Mouse (Mus musculus): ENCODE measurements around the gene Pole3. TPM values are rescaled to one million over a fixed set of nuclear protein-coding genes. Genes with fewer than 3 reads are reported as not detected.

Pole3 gene
- total RNA-seq, 1 experiment: 32.1 TPM

DNA sequence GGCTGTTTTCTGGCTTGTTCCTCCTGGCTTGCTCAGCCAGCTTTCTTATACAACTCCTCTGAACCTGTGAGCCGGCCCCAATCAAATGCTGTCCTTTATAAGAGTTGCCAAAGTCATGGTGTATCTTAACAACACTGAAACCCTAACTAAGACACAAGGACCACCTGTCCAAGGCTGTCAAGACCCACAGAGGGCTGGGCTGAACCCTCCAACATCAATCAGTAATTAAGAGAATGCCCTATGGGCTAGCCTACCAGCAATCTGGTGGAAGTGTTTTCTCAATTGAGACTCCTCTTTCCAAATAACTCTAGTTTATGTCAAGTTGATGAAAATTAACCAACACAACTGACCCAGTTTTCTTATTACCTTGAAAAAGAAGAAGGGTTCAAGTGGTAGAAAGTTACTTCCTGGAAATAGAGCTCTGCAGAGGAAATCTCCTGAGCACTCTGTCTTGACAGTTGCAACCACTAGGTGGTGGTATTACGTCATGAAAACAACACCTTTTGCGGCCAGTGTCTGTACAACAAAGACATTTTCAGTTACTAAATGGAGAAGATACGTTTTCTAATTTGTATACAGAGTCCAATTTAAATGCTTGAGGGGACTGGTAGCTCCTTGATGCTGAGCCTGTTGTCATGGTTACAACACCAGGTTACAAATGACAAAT lies 36.2 kb upstream of the Pole3 start:
- no peaks in the 10 kb centered on the region for H3K36me3 ChIP-seq (ENCODE audit: control insufficient read depth, insufficient read depth, low read length, poor library complexity, severe bottlenecking)
- no peaks in the 10 kb centered on the region for H3K4me1 ChIP-seq (ENCODE audit: control insufficient read depth in 2 of 2, insufficient read depth in 2 of 2, low read length in 2 of 2, poor library complexity in 1 of 2)
- no peak overlapping the region for H3K4me3 ChIP-seq (ENCODE audit: insufficient read depth in 1 of 2, low read depth in 1 of 2, low read length in 2 of 2, poor library complexity in 1 of 2, severe bottlenecking in 1 of 2)
- in situ Hi-C loops (cut with MboI; ENCODE audit: low sequenced_read_pairs in 2 of 2, unreplicated experiment in 2 of 2): loop anchor here (10.0 to 25.0 kb wide), 2 partner anchors 134 to 201 kb away; no protein-coding TSS in a partner anchor
- TF ChIP-seq MAFK (IDR thresholded peaks at IDR 0.05; ENCODE audit: insufficient read depth, low read depth, low read length): no peak
- TF ChIP-seq ZC3H11A (IDR thresholded peaks at IDR 0.05; ENCODE audit: borderline replicate concordance, low read depth, low read length): peak; percentile 96
- H3K9me3 ChIP-seq (ENCODE audit: control insufficient read depth, insufficient read depth, low read depth, low read length): no peaks in the 10 kb centered on the region
- no peak overlapping the region for H3K9ac ChIP-seq (ENCODE audit: insufficient read depth, low read depth, low read length, poor library complexity, severe bottlenecking)
- H3K27ac ChIP-seq (ENCODE audit: insufficient read depth, low read depth, low read length, poor library complexity, severe bottlenecking): no peak overlapping the region
- peak; percentile 57 for DNase-seq (ENCODE audit: low read depth, low spot score)

GRCm38 (mm10) chr4:62559797-62560329 lies 35.0 kb upstream of the Pole3 start, which contains the start of gene Rgs3:
Gene Rgs3, plus strand, starts transcription at chr4:62559847.
- in situ Hi-C loops (cut with MboI; ENCODE audit: low sequenced_read_pairs in 2 of 2, unreplicated experiment in 2 of 2): loop anchor here (5.0 to 25.0 kb wide), 3 partner anchors 132 to 202 kb away; no protein-coding TSS in a partner anchor
- H3K9me3 ChIP-seq (ENCODE audit: control insufficient read depth, insufficient read depth, low read depth, low read length): no peaks in the 10 kb centered on the region
- no peak for DNase-seq (ENCODE audit: low read depth, low spot score)
- H3K9ac ChIP-seq (ENCODE audit: insufficient read depth, low read depth, low read length, poor library complexity, severe bottlenecking): no peak within 1 kb of the TSS
- TF ChIP-seq ZC3H11A (IDR thresholded peaks at IDR 0.05; ENCODE audit: borderline replicate concordance, low read depth, low read length) (no peak), MAFK (IDR thresholded peaks at IDR 0.05; ENCODE audit: insufficient read depth, low read depth, low read length) (no peak), HCFC1 (IDR thresholded peaks at IDR 0.05; ENCODE audit: borderline replicate concordance, insufficient read depth, low read length) (no peak), ZNF384 (IDR thresholded peaks at IDR 0.05; ENCODE audit: low read depth, low read length) (no peak), CHD2 (IDR thresholded peaks at IDR 0.05; ENCODE audit: low read depth, low read length) (no peak)
- H3K4me1 ChIP-seq (ENCODE audit: control insufficient read depth in 2 of 2, insufficient read depth in 2 of 2, low read length in 2 of 2, poor library complexity in 1 of 2): no peaks in the 10 kb centered on the region
- H3K27ac ChIP-seq (ENCODE audit: insufficient read depth, low read depth, low read length, poor library complexity, severe bottlenecking): no peak within 1 kb of the TSS
- no peak within 1 kb of the TSS for H3K4me3 ChIP-seq (ENCODE audit: insufficient read depth in 1 of 2, low read depth in 1 of 2, low read length in 2 of 2, poor library complexity in 1 of 2, severe bottlenecking in 1 of 2)
- no peaks in the 10 kb centered on the region for H3K36me3 ChIP-seq (ENCODE audit: control insufficient read depth, insufficient read depth, low read length, poor library complexity, severe bottlenecking)

- Histone ChIP-seq H3K9me3 (ENCODE audit: control insufficient read depth, insufficient read depth, low read depth, low read length) (no peaks in the 10 kb centered on the region), H3K4me3 (ENCODE audit: insufficient read depth in 1 of 2, low read depth in 1 of 2, low read length in 2 of 2, poor library complexity in 1 of 2, severe bottlenecking in 1 of 2) (no peak overlapping the region), H3K4me1 (ENCODE audit: control insufficient read depth in 2 of 2, insufficient read depth in 2 of 2, low read length in 2 of 2, poor library complexity in 1 of 2) (no peaks in the 10 kb centered on the region), H3K9ac (ENCODE audit: insufficient read depth, low read depth, low read length, poor library complexity, severe bottlenecking) (no peak overlapping the region), H3K27ac (ENCODE audit: insufficient read depth, low read depth, low read length, poor library complexity, severe bottlenecking) (no peak overlapping the region), H3K36me3 (ENCODE audit: control insufficient read depth, insufficient read depth, low read length, poor library complexity, severe bottlenecking) (no peaks in the 10 kb centered on the region)
- TF ChIP-seq ZC3H11A (IDR thresholded peaks at IDR 0.05; ENCODE audit: borderline replicate concordance, low read depth, low read length) (no peak), HCFC1 (IDR thresholded peaks at IDR 0.05; ENCODE audit: borderline replicate concordance, insufficient read depth, low read length) (no peak), MAFK (IDR thresholded peaks at IDR 0.05; ENCODE audit: insufficient read depth, low read depth, low read length) (no peak), ZNF384 (IDR thresholded peaks at IDR 0.05; ENCODE audit: low read depth, low read length) (no peak), CHD2 (IDR thresholded peaks at IDR 0.05; ENCODE audit: low read depth, low read length) (no peak)
- in situ Hi-C loops (cut with MboI; ENCODE audit: low sequenced_read_pairs in 2 of 2, unreplicated experiment in 2 of 2): loop anchor here (5.0 to 25.0 kb wide), 2 partner anchors 135 to 205 kb away; no protein-coding TSS in a partner anchor
- DNase-seq (ENCODE audit: low read depth, low spot score): no peak
Observed at GRCm38 (mm10) chr4:62557436-62557835, 32.6 kb upstream of the Pole3 start.

- no peak overlapping the region for H3K27ac ChIP-seq (ENCODE audit: insufficient read depth, low read depth, low read length, poor library complexity, severe bottlenecking)
- H3K9me3 ChIP-seq (ENCODE audit: control insufficient read depth, insufficient read depth, low read depth, low read length): no peaks in the 10 kb centered on the region
- TF ChIP-seq ZNF384 (IDR thresholded peaks at IDR 0.05; ENCODE audit: low read depth, low read length) (no peak), MAFK (IDR thresholded peaks at IDR 0.05; ENCODE audit: insufficient read depth, low read depth, low read length) (no peak), ZC3H11A (IDR thresholded peaks at IDR 0.05; ENCODE audit: borderline replicate concordance, low read depth, low read length) (no peak), HCFC1 (IDR thresholded peaks at IDR 0.05; ENCODE audit: borderline replicate concordance, insufficient read depth, low read length) (no peak), CHD2 (IDR thresholded peaks at IDR 0.05; ENCODE audit: low read depth, low read length) (no peak)
- H3K36me3 ChIP-seq (ENCODE audit: control insufficient read depth, insufficient read depth, low read length, poor library complexity, severe bottlenecking): no peaks in the 10 kb centered on the region
- DNase-seq (ENCODE audit: low read depth, low spot score): no peak
- no peak overlapping the region for H3K9ac ChIP-seq (ENCODE audit: insufficient read depth, low read depth, low read length, poor library complexity, severe bottlenecking)
- no peaks in the 10 kb centered on the region for H3K4me1 ChIP-seq (ENCODE audit: control insufficient read depth in 2 of 2, insufficient read depth in 2 of 2, low read length in 2 of 2, poor library complexity in 1 of 2)
- H3K4me3 ChIP-seq (ENCODE audit: insufficient read depth in 1 of 2, low read depth in 1 of 2, low read length in 2 of 2, poor library complexity in 1 of 2, severe bottlenecking in 1 of 2): no peak overlapping the region
- in situ Hi-C loops (cut with MboI; ENCODE audit: low sequenced_read_pairs in 2 of 2, unreplicated experiment in 2 of 2): loop anchor here (25.0 kb wide), 1 partner anchor 210 kb away; no protein-coding TSS in a partner anchor
Observed at GRCm38 (mm10) chr4:62551966-62552365, 27.1 kb upstream of the Pole3 start.
